Mouse (Mus musculus) cerebellum, adult 9-10 months (tissue): Measurements from ENCODE around the gene Actl6a.
"Not testable (repeated sequence)": the region's sequence is repeated elsewhere in the genome, so short reads cannot be mapped to it uniquely, and the experiment has no call there.

Experiments used
- DNase-seq: peaks from one replicate; pipeline ENCODE4 v3.0.0; 2022

Gene Actl6a

DNA sequence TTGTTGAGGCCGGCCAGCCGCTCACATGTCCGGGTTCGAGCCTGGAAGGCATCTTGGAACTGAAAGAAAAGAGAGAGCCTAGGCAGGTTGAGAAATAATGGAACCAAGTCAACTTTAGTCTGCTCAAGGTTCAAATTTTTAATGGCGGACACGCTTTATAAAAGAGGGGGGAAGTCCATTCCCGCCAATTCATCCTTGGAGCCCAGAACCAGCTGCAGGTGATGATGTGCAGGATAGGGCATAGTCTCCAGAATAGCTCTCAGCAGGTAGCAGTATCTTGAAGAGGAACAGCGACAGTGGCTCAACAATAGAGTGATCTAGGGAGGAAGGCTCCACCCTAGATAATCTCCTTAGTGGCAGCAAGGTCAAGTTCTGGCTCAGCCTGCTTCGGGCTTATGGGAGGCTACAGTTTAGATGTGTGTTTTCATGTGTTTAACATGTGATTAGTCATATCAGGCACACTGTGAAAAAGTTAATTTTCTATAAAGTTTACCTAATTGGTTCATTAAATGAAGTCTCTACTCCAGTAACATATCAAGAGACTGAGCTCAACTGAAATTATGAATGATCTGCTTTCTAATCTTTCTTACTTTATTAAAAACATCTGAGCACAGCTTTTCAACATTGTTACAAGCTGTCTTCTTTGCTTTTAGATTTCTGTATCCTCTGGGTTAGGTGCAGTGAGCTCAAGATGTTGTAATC, at the start of gene Actl6a:
Gene Actl6a, plus strand, starts transcription at position 652 of the 702 bp plus-strand sequence.
- DNase-seq, result not testable (repeated sequence)

- no peak for DNase-seq
Observed at GRCm38 (mm10) chr3:32656398-32656994, 49.6 kb upstream of the Actl6a start.

DNA sequence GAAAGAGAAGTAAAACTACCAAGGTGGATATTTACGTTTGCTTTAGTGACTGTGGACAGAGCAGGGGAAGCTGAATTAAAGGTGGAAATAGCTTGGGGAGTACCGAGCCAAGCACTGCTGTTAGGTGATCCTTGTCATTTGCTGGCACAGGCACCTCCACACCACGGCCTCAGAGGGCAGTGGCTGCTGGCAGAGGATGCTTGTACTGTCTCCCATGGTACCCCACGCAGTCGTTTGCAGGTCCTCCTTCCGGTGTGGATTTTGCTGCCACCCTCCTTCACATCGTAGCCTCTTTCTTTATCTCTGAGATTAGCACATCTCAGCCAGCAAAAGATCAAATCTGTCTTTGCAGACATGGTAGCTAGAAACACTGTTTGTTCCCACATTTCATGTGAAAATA, 47.7 kb upstream of the Actl6a start:
- DNase-seq, result no peak

DNA sequence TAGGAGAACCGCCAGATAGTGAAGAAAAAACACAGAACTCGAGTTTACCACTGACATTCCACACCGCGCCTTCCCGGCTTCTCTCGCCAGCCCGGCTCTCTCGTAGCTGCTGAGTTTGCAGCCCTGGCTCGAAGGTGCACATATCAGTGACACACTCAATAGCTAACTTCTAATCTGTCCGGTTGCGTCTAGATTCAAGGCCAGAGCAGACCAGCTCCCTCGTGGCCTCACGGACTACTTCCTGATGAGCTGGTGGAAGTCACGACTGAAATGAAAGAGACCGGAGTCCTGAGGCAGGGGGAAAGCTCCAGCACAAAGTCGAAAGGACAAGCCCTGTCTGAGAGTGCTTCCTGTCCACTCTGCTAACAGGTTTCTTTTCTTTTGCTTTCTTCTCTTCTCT, 47.3 kb upstream of the Actl6a start:
- DNase-seq, result no peak

GRCm38 (mm10) chr3:32659506-32659905, 46.6 kb upstream of the Actl6a start:
- DNase-seq, result no peak

- no peak for DNase-seq
Observed at GRCm38 (mm10) chr3:32660276-32660675, 45.8 kb upstream of the Actl6a start.

- no peak for DNase-seq
Observed at GRCm38 (mm10) chr3:32660831-32661555, 45.1 kb upstream of the Actl6a start.

- DNase-seq, result no peak
Observed at GRCm38 (mm10) chr3:32661556-32661930, 44.6 kb upstream of the Actl6a start.

DNA sequence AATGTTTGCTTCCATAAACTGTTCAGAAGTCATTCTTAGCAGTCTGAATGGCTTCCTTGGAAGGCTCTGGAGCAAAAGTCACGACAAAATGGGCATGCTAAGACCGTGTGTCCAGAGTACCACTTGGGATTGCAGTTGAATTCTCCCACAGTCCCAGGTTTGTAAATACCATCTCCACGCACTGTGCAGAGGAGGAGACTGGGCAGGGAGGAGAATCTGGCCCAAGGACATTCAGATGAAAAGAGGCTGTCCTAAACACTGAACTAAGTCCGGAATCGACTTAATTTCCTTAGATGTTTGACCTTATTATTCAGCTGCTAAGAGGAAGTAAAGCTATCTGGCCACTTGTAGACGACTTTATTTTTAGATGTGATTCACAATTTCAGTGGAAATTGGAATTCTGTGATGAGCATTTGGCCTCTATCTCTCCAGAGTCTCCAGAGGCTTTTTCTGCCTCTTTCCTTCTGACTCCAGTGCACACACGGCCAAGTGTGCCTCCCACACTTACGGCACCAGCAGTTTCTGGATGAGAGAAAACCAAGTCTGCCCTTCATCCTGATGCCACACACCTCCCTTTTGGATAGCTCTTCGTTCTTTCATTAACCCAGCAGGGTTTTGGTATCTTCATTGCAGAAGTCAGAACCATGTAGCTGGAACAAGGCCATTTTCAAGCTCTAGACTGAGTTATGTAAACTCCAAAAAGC, 37.7 kb upstream of the Actl6a start:
- no peak for DNase-seq

- peak; percentile 26 for DNase-seq
Observed at GRCm38 (mm10) chr3:32669211-32669610, 36.9 kb upstream of the Actl6a start.

GRCm38 (mm10) chr3:32670196-32670595, 35.9 kb upstream of the Actl6a start:
- DNase-seq, result no peak

DNA sequence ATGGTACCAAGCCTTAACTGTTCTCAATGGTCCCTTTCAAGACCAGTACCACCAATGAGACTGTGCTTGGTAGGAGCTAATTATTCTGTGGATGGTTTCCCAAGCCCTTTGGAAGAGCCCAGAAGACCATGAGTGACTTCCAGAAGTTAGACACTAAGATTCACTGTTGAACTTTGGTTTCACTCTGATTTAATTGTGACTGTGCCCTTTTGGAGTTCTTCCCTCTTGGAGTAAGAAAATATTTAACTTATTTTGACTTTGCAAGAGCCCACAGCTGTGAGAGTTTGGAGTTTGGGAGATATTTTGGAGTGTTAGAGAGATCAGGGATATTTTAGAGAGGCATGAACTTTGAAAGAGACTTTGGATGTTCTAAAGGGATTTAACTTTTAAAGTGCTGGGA, 32.9 kb upstream of the Actl6a start:
- DNase-seq, result no peak

DNA sequence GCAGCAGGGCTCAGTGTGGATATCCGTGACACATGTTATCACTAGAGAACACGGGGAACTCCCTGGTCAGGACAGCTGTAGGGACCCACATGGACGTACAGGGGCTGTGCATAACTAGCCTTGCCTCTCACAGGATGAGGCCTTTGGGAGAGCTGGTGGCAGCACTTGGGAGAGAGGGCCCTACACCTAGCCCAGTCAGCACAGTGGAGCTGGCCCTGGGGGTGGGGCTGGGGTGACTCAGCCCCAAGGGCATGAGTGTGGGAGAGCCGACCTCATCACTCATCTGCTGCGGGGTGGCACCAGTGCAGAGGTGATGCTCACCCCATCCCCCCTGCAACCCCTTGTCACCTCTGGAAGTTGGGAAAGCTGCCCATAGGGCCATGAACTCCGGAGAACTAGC, 29.7 kb upstream of the Actl6a start:
- DNase-seq, result no peak

GRCm38 (mm10) chr3:32682910-32683531, 23.1 kb upstream of the Actl6a start:
- DNase-seq, result no peak

DNA sequence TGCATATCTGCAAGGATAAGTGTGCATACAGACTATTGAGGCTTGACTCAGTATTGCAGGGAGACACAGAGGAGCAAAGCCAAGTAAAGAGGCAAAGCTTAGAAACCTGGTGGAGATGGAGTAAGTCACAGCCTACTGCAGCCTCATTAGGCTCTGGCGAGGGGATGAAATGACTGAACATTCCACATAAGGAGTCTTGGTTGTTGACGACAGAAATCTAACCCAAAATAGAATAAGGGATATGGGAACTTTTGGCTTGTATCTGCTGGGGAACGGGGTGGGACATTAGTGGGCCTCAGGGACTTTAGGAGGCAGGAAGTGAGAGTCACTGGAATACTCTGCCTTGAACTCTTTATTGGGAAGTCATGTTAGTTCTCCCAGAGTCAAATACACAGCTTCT, 21.5 kb upstream of the Actl6a start:
- no peak for DNase-seq

- DNase-seq, result no peak
Observed at GRCm38 (mm10) chr3:32686537-32686936, 19.6 kb upstream of the Actl6a start.

DNA sequence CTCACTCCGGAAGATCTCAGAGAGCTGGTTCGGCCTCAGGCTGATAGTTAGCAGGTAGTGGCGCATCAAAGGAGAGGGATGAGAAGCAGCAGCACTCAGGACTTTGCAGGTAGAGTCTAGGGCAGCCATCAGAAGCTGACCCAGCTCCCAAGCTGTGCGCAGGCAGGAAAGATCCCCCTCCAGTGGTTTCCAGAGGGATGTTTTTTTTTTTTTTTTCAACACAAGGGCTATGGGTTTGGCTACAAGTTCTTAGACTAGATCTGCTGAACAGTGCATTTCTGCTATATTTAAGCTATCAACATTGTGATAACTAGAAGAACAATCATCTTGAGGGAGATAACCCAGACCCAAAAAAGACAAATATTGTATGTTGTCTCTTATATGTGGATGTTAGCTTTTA, 18.9 kb upstream of the Actl6a start:
- no peak for DNase-seq

GRCm38 (mm10) chr3:32689567-32689999, 16.5 kb upstream of the Actl6a start:
- DNase-seq, result no peak

GRCm38 (mm10) chr3:32690008-32690407, 16.1 kb upstream of the Actl6a start:
- no peak for DNase-seq

DNA sequence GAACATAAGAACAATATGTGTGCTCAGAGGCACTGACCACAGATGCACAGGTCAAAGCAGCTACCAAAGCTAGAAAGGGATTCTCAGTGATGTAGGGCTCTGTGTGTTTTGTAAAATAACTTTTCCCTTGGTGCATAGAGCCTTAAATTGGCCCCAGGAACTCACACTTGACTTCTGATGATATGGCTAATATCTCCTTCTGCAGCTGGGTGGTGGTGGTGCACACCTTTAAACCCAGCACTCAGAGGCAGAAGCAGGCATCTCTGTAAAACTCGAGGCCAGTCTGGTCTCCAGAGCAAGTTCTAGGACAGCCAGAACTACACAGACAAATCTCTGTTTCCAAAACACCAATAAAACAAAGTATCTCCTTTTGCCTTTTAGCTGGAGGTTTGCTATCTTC, 15.2 kb upstream of the Actl6a start:
- no peak for DNase-seq

DNA sequence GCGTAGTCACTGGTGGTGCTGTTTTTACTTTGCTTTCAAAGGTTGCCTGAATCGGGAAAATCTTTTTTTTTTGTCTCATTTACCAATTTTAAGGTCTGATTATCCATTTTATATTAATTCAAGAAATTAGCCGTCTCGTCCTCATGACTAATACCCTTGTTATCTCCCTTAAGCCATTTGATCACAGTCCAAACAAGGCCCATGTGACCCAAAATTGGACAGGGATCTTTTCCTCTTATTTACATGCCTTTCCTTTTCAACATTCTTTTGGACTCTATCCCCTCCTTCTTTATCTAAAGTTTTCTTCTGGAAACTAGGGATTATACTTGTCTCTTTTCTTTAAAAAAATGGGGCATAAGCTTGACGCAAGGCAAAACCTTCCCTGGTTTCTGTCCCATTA, 14.3 kb upstream of the Actl6a start:
- DNase-seq, result no peak

GRCm38 (mm10) chr3:32694211-32694610, 11.9 kb upstream of the Actl6a start:
- no peak for DNase-seq
